Mouse (Mus musculus): ENCODE results near the gene Dao. TPM values are rescaled to one million over a fixed set of nuclear protein-coding genes. Genes with fewer than 3 reads are reported as not detected.

Dao gene
- total RNA-seq, 1 experiment from 2014 or later = not detected

DNA sequence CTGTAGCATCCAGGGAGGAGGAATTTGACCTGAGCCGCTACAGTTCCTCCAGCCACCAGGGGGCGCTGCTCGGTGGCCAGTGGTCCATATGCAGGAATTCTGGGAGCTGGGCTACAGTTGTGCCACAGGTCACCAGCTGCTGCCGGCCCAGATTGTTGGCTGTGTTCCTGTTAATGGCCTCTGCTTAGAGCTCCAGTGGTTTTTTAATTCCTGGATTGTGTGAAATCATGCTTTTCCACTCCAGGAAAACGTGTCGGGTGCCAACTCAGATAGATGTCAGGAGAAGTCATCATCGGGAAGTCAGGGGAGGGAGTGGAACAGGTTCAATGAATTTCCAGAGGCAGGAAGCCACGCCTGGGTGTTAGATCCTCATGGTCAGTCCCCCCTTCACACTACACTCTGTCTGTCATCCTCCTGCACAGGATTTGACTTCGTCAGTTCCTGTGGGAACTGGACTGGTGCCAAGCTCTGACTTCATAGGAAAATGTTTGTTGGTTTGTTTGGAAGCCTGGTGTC lies 48.8 kb downstream of the Dao start:
- ATAC-seq (ENCODE audit: extremely low read depth, insufficient number of reproducible peaks, low FRiP score, poor library complexity, severe bottlenecking) = no peak

DNA sequence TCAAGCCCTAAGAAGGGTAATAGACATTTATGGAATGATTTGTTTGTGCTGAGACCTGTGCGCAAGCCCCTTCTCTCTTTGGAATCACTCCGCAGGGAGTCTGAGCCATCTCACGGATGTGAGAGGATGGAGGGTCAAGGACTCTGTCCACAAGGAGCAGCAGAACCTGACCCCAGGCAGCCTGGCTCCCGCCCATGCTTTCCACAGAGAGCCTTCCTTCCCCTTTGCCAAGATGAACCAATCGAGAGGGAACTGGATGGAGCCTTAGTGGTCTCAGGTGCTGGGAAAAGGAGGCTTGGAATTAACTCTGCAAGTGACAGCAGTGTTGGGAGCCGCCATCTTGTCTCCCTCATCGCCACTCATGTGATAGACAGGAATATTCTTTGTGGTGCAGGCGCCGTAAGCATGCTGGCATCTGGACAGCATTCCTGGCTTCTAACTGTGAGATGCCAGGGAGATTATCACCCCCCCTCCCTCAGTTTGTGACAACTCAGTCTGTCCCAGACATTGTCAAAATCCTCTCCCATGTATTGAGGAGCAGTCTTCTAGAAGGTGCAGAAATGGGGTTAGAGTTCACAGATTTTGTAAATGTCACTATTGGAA lies 53.7 kb downstream of the Dao start:
- no peak for ATAC-seq (ENCODE audit: extremely low read depth, insufficient number of reproducible peaks, low FRiP score, poor library complexity, severe bottlenecking)

GRCm38 (mm10) chr5:114061675-114062074 lies 58.2 kb downstream of the Dao start:
- ATAC-seq (ENCODE audit: extremely low read depth, insufficient number of reproducible peaks, low FRiP score, poor library complexity, severe bottlenecking) = no peak

DNA sequence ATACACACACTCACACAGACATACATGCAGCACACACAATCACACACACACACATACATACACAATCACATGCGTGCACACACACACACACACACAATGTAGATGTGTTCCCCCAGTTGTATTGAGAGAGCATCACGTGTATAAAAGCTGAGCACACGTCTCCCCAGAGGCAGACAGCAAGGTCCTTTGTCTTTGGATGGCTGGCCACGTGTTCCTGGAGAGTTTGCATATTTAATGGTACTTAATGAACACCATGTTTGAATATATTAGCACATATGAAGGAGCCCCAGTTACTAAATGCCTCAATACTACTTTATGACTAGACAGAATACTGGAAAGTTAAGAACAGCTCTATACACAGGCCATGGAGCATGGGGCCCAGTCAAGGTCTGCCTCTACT lies 60.5 kb downstream of the Dao start:
- no peak for ATAC-seq (ENCODE audit: extremely low read depth, insufficient number of reproducible peaks, low FRiP score, poor library complexity, severe bottlenecking)

DNA sequence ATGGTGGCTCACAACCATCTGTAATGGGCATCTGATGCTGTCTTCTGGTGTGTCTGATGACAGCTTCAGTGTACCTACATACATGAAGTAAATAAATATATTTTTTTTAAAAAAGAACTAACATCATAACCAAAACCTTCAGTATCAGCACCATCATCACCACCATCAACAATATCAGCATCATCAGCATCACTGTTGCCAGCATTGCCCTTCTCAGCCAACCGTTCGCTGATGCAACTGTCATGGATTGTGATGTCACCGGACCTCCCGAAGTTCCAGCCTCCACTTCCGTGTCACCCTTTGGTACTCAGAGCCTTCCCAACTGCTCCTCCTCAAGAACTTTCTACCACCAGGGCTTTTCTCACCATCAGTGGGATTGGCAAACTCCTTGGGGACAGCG lies 61.7 kb downstream of the Dao start, which contains the start of gene Usp30:
Gene Usp30 (plus strand): TSS at position 301 of the 400 bp plus-strand sequence.
- no peak for ATAC-seq (ENCODE audit: extremely low read depth, insufficient number of reproducible peaks, low FRiP score, poor library complexity, severe bottlenecking)

GRCm38 (mm10) chr5:114066601-114067000 lies 63.1 kb downstream of the Dao start:
- ATAC-seq (ENCODE audit: extremely low read depth, insufficient number of reproducible peaks, low FRiP score, poor library complexity, severe bottlenecking) = no peak

- ATAC-seq (ENCODE audit: extremely low read depth, insufficient number of reproducible peaks, low FRiP score, poor library complexity, severe bottlenecking) = no peak
Observed at GRCm38 (mm10) chr5:114067543-114067942, 64.0 kb downstream of the Dao start.

GRCm38 (mm10) chr5:114067982-114068381 lies 64.5 kb downstream of the Dao start:
- no peak for ATAC-seq (ENCODE audit: extremely low read depth, insufficient number of reproducible peaks, low FRiP score, poor library complexity, severe bottlenecking)

- no peak for ATAC-seq (ENCODE audit: extremely low read depth, insufficient number of reproducible peaks, low FRiP score, poor library complexity, severe bottlenecking)
Observed at GRCm38 (mm10) chr5:114070858-114071257, 67.4 kb downstream of the Dao start.

DNA sequence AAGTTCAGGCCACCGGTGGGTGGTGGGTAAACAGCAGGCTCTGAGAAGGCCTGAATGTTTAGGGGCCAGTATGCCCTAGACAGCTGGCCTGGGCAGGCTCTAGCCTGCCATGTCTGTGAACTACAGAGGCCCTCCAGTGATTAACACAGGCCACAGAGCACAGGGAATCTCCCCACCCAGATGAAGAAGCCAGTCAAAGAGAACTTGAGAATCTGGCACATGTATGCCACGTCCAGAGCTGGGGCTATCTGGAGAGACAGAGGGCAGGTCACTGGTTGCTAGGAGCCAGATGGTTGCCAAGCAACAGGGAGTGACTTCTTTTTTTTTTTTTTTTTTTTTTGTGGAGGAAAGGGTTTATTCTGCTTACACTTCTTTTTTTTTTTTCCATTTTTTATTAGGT lies 68.8 kb downstream of the Dao start:
- ATAC-seq (ENCODE audit: extremely low read depth, insufficient number of reproducible peaks, low FRiP score, poor library complexity, severe bottlenecking) = no peak

Other genes with a start within 250 kb of the Dao start
- 46.8 and 50.5 TPM in 2 replicates for gene Sart3, start 231.2 kb upstream of the Dao start, total RNA-seq (2017)
- 162 and 184 TPM in 2 replicates for gene Iscu, start 231.0 kb upstream of the Dao start, total RNA-seq (2017)
- 0.23 TPM in 1 of 2 replicates, not detected in the other for gene Tmem119, start 203.2 kb upstream of the Dao start, total RNA-seq (2017)
- 568 and 590 TPM in 2 replicates for gene Selplg, start 171.1 kb upstream of the Dao start, total RNA-seq (2017)
- gene Coro1c, start 94.9 kb upstream of the Dao start, total RNA-seq (2017) = 76.9 and 78.5 TPM in 2 replicates
- gene Ssh1, start 9.8 kb upstream of the Dao start, total RNA-seq (2017) = 19.5 and 20.4 TPM in 2 replicates
- 8.5 and 10.6 TPM in 2 replicates for gene Usp30, start 61.8 kb downstream of the Dao start, total RNA-seq (2017)
- not detected in 2 replicates for gene Svop, start 87.9 kb downstream of the Dao start, total RNA-seq (2017)
- 3.8 and 7.7 TPM in 2 replicates for gene Alkbh2, start 124.5 kb downstream of the Dao start, total RNA-seq (2017)
- 5.5 and 5.6 TPM in 2 replicates for gene Ung, start 126.7 kb downstream of the Dao start, total RNA-seq (2017)
- gene Acacb, start 142.8 kb downstream of the Dao start, total RNA-seq (2017) = 0.86 TPM in 1 of 2 replicates, not detected in the other